Mouse (Mus musculus) C2C12 (cell line): ENCODE results near the gene Chp1.

ENCODE experiments used
- CEBPB ChIP-seq: IDR thresholded peaks from one replicate; pipeline ENCODE4 v1.6.1; 2011; ENCODE audit warnings: low read depth, mild to moderate bottlenecking, control low read depth, moderate library complexity
- CTCF ChIP-seq: IDR thresholded peaks from one replicate; pipeline ENCODE4 v1.5.1; 2011; ENCODE audit not compliant: control insufficient read depth, insufficient read depth, insufficient read length
- FOSL1 ChIP-seq: IDR thresholded peaks from one replicate; pipeline ENCODE4 v1.8.0; 2011; ENCODE audit warnings: mild to moderate bottlenecking, low read length; ENCODE audit not compliant: poor library complexity, insufficient read depth, severe bottlenecking
- MAX ChIP-seq: IDR thresholded peaks from one replicate; pipeline ENCODE4 v1.6.1; 2011; ENCODE audit warnings: mild to moderate bottlenecking, control low read depth
- MYOD1 ChIP-seq: IDR thresholded peaks from one replicate; pipeline ENCODE4 v1.6.1; 2011; ENCODE audit warnings: low read depth; ENCODE audit not compliant: control insufficient read depth, insufficient read length
- MYOG ChIP-seq: IDR thresholded peaks from one replicate; pipeline ENCODE4 v1.6.1; 2011; ENCODE audit not compliant: control insufficient read depth, insufficient read length; ENCODE audit errors: extremely low read depth
- USF1 ChIP-seq: IDR thresholded peaks from one replicate; pipeline ENCODE4 v1.6.1; 2011; ENCODE audit warnings: low read depth, mild to moderate bottlenecking, control low read depth, moderate library complexity

- TF ChIP-seq CTCF (no peak), USF1 (no peak), MAX (no peak), FOSL1 (no peak), MYOD1 (no peak), MYOG (no peak), CEBPB (no peak)
Measured at GRCm38 (mm10) chr2:119601027-119601426, 53.5 kb downstream of the Chp1 start.
